Mouse (Mus musculus) neural tube, embryonic 11.5 days (tissue): ENCODE results near the gene Duxf3. TPM values are rescaled to one million over a fixed set of nuclear protein-coding genes. Genes with fewer than 3 reads are reported as not detected.

Experiments used
- polyA plus RNA-seq: library from polyadenylated mRNA; unstranded; fragments of >200 nt; fragmentation: Nextera tagmentation; extraction: Ambion mirVana; gene quantifications from 2 replicates; pipeline ENCODE4 v1.2.1, GENCODE M21; 2014

Gene Duxf3
- polyA plus RNA-seq, 1 experiment from 2014 or later = not detected

Other genes starting within 250 kb of the Duxf3 start
- not detected in 2 replicates for gene AW822073, start 7.7 kb downstream of the Duxf3 start, polyA plus RNA-seq
- gene Gm4981, start 4.0 kb upstream of the Duxf3 start, polyA plus RNA-seq = not detected in 2 replicates
- 39.0 and 40.5 TPM in 2 replicates for gene Gcc2, start 22.8 kb upstream of the Duxf3 start, polyA plus RNA-seq
- gene Lims1, start 90.8 kb upstream of the Duxf3 start, polyA plus RNA-seq = 80.0 and 87.4 TPM in 2 replicates
- gene Ranbp2, start 214.2 kb upstream of the Duxf3 start, polyA plus RNA-seq = 28.8 and 30.2 TPM in 2 replicates